Mouse (Mus musculus): Measurements from ENCODE around the gene Gm13696. TPM values are rescaled to one million over a fixed set of nuclear protein-coding genes. Genes with fewer than 3 reads are reported as not detected.
"Not testable (repeated sequence)": the region's sequence is repeated elsewhere in the genome, so short reads cannot be mapped to it uniquely, and the experiment has no call there.

The Gm13696 gene
- 1.6 and 1.7 TPM in 2 replicates for total RNA-seq (2021)
- long read RNA-seq, experiment 1 = 0 reads
- long read RNA-seq, experiment 2 = 0 reads

DNA sequence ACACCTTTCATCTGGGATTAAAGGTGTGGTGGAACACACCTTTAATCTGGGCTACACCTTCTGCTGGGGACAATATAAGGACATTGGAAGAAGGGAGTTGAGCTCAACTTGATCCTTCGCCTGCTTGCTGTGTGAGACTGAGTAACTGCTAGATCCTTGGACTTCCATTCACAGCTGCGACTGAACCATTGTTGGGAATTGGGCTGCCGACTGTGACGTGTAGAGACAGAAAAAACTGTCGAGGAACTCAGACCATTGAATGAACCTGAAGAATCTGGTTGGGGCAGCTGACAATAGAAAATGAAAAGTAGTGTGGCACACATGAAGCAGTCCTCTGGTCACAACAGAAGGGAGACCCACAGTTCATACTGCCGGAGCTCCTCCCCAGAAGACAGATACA, at the start of gene Gm13696:
Gm13696 (plus strand) TSS at position 301 of the 400 bp plus-strand sequence.
- DNase-seq = not testable (repeated sequence)

DNA sequence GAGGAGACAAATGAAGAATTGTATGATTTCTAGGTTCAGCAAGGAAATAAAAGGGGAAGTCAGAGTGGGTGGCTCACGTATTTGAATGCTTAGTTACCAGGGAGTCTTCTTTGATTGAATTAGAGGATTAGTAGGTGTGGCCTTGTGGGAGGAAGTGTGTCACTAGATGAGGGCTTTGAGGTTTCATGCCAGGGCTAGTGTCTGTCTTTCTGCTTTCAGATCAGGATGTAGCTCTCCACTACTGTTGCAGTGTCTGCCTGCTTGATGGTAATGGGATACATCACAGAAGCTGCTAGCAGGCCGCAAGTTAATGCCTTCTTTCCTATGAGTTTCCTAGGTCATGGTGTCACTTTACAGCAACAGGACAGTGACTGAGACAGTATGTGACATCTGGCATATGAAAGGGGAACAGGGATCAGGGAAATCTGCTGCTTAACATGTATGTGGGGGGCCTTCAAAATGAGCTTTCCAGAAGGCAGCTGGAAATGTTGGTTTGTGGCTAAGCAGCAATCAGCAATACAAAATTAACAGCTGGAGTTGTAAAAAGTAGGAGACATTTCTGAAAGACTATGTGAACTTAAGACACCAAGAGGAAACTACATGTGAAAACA, 43.3 kb upstream of the Gm13696 start:
- no peak for DNase-seq

DNA sequence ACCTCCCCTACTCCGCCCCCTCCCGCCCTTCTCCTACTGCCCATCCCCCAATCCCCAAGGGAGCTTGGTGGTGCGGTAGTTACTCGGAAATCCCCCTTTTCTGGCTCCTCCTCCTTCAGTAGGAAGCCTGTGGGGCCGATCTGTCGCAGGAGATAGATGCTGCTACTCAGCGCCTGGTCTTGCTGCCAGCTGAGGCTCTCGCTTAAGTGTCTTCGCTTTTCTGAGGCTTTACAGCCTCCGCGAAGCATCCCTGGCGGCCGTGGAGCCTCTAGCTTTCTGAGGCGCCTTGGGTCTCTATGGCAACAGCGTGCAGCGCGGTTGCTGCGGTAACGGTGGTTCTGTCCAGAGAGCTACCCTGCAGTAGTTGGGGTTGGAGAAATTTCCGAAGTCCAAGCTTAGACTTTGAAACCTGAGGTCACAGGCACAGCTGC, 32.0 kb upstream of the Gm13696 start, which contains the start of gene Zswim2:
Zswim2 (minus strand) TSS at position 298 of the 431 bp plus-strand sequence.
- DNase-seq = peak; percentile 48

DNA sequence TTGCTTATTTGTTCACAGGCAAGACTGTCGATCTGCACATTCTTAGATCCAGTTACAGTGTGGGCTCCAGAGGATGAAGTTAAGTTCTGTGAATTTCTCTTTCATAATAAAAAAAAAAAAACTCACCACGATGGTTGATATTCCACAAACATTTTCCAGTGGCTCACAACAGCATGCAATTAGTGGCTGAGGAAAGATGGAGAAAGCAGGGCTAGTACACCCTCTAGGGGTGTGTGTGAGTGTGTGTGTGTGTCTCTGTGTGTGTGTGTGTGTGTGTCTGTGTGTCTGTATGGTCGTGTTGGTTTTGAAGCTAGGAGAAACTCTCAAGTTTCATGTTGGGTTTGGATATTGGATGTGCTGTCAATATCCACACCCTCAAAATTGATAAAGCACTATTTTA, 31.5 kb upstream of the Gm13696 start:
- no peak for DNase-seq

DNA sequence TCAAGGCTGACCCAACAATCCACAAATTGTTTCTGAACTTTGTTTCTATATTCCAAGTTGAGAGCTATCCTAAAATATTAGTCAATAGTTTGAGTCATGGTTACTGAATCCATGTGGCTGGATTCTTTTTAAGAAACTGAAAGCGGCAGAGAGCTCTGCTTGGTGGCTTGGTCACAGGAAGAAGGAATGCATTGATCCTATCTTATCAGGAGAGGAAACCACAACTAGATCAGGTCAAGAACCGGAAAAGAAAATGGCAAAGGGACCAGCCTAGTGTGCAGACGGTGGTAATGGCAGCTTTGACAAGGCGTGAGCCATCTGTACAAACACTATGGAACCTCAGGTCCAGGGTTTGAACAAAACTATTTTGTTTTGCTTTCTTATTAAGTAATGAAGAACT, 31.1 kb upstream of the Gm13696 start:
- DNase-seq = no peak

DNA sequence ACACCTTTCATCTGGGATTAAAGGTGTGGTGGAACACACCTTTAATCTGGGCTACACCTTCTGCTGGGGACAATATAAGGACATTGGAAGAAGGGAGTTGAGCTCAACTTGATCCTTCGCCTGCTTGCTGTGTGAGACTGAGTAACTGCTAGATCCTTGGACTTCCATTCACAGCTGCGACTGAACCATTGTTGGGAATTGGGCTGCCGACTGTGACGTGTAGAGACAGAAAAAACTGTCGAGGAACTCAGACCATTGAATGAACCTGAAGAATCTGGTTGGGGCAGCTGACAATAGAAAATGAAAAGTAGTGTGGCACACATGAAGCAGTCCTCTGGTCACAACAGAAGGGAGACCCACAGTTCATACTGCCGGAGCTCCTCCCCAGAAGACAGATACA, 17.5 kb upstream of the Gm13696 start, which contains the start of gene Gm13698:
Gm13698 (plus strand) TSS at position 301 of the 400 bp plus-strand sequence.
- not testable (repeated sequence) for DNase-seq

DNA sequence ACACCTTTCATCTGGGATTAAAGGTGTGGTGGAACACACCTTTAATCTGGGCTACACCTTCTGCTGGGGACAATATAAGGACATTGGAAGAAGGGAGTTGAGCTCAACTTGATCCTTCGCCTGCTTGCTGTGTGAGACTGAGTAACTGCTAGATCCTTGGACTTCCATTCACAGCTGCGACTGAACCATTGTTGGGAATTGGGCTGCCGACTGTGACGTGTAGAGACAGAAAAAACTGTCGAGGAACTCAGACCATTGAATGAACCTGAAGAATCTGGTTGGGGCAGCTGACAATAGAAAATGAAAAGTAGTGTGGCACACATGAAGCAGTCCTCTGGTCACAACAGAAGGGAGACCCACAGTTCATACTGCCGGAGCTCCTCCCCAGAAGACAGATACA, 11.7 kb upstream of the Gm13696 start, which contains the start of gene Gm13693:
Gm13693 (plus strand) TSS at position 301 of the 400 bp plus-strand sequence.
- DNase-seq = not testable (repeated sequence)

DNA sequence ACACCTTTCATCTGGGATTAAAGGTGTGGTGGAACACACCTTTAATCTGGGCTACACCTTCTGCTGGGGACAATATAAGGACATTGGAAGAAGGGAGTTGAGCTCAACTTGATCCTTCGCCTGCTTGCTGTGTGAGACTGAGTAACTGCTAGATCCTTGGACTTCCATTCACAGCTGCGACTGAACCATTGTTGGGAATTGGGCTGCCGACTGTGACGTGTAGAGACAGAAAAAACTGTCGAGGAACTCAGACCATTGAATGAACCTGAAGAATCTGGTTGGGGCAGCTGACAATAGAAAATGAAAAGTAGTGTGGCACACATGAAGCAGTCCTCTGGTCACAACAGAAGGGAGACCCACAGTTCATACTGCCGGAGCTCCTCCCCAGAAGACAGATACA, 5.9 kb upstream of the Gm13696 start, which contains the start of gene Gm13695:
Gm13695 (plus strand) TSS at position 301 of the 400 bp plus-strand sequence.
- DNase-seq = not testable (repeated sequence)

DNA sequence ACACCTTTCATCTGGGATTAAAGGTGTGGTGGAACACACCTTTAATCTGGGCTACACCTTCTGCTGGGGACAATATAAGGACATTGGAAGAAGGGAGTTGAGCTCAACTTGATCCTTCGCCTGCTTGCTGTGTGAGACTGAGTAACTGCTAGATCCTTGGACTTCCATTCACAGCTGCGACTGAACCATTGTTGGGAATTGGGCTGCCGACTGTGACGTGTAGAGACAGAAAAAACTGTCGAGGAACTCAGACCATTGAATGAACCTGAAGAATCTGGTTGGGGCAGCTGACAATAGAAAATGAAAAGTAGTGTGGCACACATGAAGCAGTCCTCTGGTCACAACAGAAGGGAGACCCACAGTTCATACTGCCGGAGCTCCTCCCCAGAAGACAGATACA, 5.7 kb downstream of the Gm13696 start, which contains the start of gene Gm13694:
Gm13694 (plus strand) TSS at position 301 of the 400 bp plus-strand sequence.
- DNase-seq = not testable (repeated sequence)

DNA sequence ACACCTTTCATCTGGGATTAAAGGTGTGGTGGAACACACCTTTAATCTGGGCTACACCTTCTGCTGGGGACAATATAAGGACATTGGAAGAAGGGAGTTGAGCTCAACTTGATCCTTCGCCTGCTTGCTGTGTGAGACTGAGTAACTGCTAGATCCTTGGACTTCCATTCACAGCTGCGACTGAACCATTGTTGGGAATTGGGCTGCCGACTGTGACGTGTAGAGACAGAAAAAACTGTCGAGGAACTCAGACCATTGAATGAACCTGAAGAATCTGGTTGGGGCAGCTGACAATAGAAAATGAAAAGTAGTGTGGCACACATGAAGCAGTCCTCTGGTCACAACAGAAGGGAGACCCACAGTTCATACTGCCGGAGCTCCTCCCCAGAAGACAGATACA, 11.5 kb downstream of the Gm13696 start, which contains the start of gene Gm13697:
Gm13697 (plus strand) TSS at position 301 of the 400 bp plus-strand sequence.
- DNase-seq = not testable (repeated sequence)

DNA sequence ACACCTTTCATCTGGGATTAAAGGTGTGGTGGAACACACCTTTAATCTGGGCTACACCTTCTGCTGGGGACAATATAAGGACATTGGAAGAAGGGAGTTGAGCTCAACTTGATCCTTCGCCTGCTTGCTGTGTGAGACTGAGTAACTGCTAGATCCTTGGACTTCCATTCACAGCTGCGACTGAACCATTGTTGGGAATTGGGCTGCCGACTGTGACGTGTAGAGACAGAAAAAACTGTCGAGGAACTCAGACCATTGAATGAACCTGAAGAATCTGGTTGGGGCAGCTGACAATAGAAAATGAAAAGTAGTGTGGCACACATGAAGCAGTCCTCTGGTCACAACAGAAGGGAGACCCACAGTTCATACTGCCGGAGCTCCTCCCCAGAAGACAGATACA, 17.3 kb downstream of the Gm13696 start, which contains the start of gene Gm13691:
Gm13691 (plus strand) TSS at position 301 of the 400 bp plus-strand sequence.
- DNase-seq = not testable (repeated sequence)

DNA sequence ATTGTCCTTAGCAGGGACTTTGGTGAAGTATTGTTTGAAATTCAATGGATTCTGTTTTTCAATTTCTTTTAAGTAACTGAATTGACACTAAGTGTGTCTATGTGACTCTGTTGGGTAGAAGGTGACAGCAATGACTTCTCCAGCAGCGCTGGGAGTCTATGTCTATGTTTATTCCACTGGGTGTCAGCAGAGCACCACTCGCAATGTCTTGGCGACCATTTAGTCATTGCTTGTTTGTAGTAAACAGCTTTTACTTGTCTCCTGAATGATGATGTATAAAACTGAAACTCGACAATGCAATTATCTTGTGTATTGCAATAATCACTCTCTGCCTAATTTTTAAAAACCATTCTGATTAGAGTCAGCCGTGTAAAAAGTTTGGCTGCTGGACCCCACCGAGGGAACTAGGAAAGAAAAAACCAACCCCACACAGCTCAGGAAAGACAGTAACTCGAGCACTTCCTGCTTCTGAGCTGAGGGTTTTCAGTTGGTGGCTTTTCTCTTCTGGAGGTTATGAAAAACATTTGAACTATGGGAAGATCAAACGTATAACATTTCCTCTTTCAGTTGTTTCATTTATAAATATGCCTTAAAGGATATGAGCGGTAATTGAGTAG, 20.8 kb downstream of the Gm13696 start:
- DNase-seq = not testable (repeated sequence)

DNA sequence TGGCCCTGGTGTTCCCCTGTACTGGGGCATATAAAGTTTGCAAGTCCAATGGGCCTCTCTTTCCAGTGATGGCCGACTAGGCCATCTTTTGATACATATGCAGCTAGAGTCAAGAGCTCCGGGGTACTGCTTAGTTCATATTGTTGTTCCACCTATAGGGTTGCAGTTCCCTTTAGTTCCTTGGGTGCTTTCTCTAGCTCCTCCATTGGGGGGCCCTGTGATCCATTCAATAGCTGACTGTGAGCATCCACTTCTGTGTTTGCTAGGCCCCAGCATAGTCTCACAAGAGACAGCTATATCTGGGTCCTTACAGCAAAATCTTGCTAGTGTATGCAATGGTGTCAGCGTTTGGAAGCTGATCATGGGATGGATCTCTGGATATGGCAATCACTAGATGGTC, 21.6 kb downstream of the Gm13696 start:
- not testable (repeated sequence) for DNase-seq

DNA sequence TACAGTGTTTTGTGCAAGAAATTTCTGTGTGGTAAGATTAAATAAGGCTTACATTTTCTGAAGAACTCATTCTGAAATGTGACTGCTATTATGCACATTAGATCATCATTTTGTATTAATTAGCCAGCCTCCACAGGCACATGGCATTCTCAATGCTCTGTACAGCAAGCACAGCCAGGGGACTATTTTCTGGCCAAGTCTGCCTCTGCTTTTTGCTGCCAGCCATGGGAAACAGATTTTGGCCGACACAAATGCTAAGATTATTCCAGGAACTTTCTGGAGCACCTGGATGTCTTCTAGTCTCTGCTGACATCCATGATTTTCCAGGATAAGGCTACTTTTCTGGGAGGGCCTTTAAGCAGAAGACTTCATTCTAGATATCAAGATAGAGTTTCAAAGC, 36.0 kb downstream of the Gm13696 start:
- no peak for DNase-seq

DNA sequence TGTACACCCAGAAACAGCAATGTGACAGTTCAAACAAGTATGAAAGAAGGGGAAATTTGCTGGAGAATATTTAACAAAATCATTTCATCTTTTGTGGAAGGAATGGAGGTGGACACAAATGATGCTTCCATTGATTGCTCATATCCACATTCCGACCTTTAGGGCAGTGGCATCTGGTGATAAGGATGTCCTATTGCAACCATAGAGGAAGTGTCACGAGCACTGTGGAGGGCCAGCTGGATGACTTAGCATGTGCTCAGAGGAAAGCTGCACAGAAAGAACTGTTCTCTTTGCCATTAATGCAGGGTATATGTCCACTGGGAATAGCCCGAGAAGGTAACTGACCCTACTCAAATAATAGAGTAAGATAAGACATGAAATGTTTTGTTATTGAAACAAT, 36.9 kb downstream of the Gm13696 start:
- no peak for DNase-seq

DNA sequence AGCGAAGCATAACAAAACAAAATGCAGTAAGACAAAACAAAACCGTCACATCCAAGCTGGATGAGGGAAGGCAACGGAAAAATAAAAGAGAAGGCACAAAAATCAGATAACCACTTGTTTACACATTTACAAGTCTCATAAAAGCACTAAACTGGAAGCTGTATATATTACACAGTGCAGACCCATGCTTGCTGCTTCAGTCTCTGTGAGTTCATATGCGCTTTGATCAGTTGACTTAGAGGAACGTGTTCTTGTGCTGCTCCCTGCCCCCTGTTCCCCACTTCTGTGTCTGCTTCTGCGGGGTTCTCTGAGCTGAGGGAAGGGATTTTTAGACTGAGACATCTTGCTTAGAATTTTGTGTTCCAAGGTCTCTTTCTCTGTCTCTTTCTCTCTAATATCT, 41.6 kb downstream of the Gm13696 start:
- DNase-seq = no peak

DNA sequence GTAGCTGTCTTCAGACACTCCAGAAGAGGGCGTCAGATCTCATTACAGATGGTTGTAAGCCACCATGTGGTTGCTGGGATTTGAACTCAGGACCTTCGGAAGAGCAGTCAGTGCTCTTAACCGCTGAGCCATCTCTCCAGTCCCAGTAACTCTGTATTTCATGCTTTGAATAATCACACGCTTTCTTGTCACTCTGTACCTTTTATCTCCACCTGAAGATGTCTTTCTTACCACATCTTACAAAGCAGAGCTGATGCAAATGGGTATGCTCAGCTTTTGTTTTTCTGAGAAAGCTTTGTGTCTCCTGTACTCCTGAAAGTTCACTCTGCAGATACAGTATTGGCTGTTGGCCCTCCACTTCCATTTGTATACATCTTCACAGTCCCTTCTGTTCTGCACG, 43.4 kb downstream of the Gm13696 start:
- not testable (repeated sequence) for DNase-seq

DNA sequence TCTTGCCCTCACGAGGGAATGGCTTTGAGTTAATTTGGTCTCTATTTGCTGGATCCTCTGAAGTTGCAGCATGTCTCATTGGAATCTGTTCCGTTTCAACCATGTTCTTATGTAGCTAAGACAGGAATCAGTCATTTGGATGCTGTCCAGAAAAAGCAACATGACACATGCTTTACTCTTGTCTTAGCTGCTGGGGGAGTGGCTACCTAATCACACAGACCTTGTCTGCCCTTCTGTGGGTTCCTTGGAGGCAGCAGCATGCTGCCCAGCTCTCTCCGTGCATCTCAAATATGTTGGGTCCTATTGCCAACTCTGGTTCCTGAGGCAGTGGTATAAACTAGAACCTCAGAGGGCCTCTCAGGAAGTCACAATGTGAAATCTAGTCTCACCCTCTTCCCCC, 45.4 kb downstream of the Gm13696 start:
- peak; percentile 6 for DNase-seq

DNA sequence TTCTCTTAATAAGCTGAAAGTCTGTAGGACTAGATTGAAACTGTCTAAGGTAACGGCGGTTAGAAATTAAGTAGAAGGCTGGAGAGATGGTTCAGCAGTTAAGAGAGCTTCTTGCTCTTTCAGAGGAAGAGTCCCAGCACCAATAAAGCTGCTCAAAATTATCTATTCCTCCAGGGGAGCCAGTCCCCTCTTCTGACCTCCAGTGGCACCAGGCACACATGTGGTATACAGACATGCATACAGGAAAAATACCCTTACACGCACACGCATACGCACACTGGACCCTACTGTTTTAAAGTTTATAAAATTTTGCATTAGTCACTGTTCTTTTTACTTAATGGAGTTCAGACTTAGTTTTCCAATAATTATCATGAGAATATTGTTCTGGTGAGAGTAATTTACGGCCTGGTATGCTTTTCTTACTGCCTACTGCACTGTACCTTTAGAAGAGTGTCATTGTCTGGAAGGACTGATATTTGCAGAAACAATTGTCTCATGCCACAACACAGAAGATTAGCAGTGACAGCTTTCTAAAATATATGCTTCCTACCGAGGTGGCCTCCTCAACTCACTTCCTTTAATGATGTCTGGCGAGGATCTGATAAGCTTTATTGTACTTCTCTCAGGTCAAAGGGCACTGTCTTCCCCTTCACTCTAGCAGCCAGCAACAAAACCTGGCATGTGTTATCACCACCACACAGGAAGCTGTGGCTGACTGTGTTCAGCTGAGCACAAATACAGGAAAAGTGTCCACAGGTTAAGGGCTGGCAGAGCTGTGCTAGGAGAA, 46.8 kb downstream of the Gm13696 start:
- peak; percentile 25 for DNase-seq

DNA sequence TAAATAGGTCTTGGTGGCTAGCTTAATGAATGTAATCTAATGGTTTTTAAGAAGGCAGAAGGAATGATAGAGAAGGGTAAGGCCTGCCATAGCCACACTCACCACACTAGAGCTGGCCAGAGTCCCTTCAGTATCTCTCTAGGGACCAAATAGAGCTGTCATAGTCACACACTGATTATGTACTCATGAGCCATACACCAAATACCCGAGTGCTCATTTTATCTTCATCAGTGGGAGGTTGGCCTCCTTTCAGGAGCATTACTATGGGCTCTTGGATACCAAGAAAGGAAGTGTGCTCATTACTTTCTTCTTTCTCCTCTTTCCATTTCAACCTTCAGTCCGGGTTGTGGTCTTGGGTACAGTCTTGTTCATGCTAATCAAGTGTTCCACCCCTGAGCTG, 49.0 kb downstream of the Gm13696 start:
- DNase-seq = no peak

DNA sequence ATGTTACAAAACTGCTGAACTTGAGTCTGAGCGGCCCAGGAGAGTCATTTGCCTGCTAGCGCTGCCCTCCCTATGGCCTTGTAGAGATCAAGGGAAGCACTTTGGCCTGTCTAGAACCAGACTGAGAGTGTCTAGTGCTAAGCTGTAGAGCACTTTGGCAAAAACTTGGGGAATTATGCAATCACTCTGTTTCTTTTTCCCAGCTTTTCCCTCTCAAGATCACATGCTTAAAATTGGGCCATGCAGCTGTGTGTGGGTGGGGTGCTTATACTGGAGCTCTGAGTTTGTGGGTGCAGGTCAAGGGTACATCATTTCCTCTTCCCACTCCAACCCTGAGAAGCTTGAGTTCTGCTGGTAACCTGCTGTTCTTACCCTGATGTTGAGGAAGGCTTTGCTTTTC, 50.0 kb downstream of the Gm13696 start:
- no peak for DNase-seq

DNA sequence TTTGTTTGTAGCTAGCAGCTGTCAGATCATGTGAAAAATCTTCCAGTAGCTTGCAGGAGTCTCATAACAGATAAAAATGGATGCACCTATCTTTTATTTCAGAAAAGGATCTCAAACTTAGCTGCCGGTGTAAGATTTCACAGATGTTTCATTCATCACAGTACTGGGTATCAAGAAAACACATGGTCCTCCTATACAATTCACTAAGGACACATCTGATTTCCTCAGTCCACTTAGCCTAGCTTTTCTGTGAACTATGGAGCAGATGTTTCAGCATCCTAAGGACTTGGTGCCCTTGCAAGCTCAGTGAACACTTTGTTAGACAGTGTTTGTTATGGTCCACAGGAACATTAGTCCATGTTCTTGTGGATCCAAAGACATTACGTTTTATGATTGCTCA, 50.4 kb downstream of the Gm13696 start:
- no peak for DNase-seq

All from adrenal gland, postnatal 14 days (tissue).